27 mouse cellular contexts compared by ENCODE assay signal in genomic region chr3:27635776-27636175, GRCm38 (mm10).
DNase-seq lines count a peak whose midpoint lies in the region; ATAC-seq lines count a peak whose summit lies in the region.
"Had no signal": no experiment of that assay in that cellular context is flagged by ENCODE, and none has a peak within 500 bp of the region (broad histone marks: within the 10 kb centered on the region; RNA-seq: fewer than 3 reads in every experiment).

No protein-coding gene starts in this region.

- peak; percentile 60 for DNase-seq in hindbrain, embryonic 11.5 days (ENCODE audit: low spot score)
- DNase-seq in hindbrain, embryonic 14.5 days (ENCODE audit: low spot score): no peak
- DNase-seq in R1 (ENCODE audit: low read depth, low spot score) (peak; percentile 53), ZHBTc4 (ENCODE audit: low read depth, low spot score) (peak; percentile 20)
- DNase-seq in mesoderm, embryonic 11.5 days (ENCODE audit: low read depth, low spot score): peak; percentile 60
- no peak for DNase-seq in ovary, postnatal 36 days (ENCODE audit: low spot score)
- no peak for DNase-seq in thymus, postnatal 0 days (ENCODE audit: low spot score)
- DNase-seq: adrenal gland, postnatal 10 days; cerebellum, adult 8-10 months; gastrocnemius, postnatal 25 days; heart, postnatal 10 days; kidney, adult 2 months; liver, postnatal 0 days; right cerebral cortex, postnatal 14 days; thymus, adult 2 months had no signal

- H3K4me2 ChIP-seq in hindbrain, embryonic 11.5 days (replicated peaks; ENCODE audit: low read depth, low read length): no peak overlapping the region
- no peak overlapping the region for H3K4me2 ChIP-seq in hindbrain, embryonic 14.5 days (replicated peaks)
- H3K4me2 ChIP-seq: embryonic facial prominence, embryonic 13.5 days; forebrain, embryonic 12.5 days; hindbrain, embryonic 13.5 days; limb, embryonic 12.5 days; liver, embryonic 11.5 days; midbrain, embryonic 12.5 days had no signal

- H3K27ac ChIP-seq in hindbrain, embryonic 11.5 days (ENCODE audit: low read depth, low read length): no peak overlapping the region
- H3K27ac ChIP-seq in hindbrain, embryonic 14.5 days: no peak overlapping the region
- H3K27ac ChIP-seq: embryonic facial prominence, embryonic 13.5 days; forebrain, embryonic 12.5 days; hindbrain, embryonic 13.5 days; kidney, postnatal 0 days; limb, embryonic 12.5 days; macrophage; midbrain, embryonic 12.5 days; stomach, postnatal 0 days had no signal

- 17% methylated on average over 3 of the region's 3 CpGs for WGBS in hindbrain, embryonic 11.5 days
- 15% methylated on average over 3 of the region's 3 CpGs for WGBS in hindbrain, embryonic 14.5 days

- no peaks in the 10 kb centered on the region for H3K4me1 ChIP-seq in hindbrain, embryonic 11.5 days (replicated peaks; ENCODE audit: control insufficient read depth, insufficient read depth, low read length)
- H3K4me1 ChIP-seq in hindbrain, embryonic 14.5 days (replicated peaks; ENCODE audit: control insufficient read depth, insufficient read depth, low read length): no peaks in the 10 kb centered on the region

- no peak for ATAC-seq in hindbrain, embryonic 11.5 days (ENCODE audit: low FRiP score)
- no peak for ATAC-seq in hindbrain, embryonic 14.5 days (ENCODE audit: low FRiP score)
- ATAC-seq: liver, postnatal 0 days; lung, postnatal 0 days had no signal

- no peaks in the 10 kb centered on the region for H3K36me3 ChIP-seq in hindbrain, embryonic 11.5 days (ENCODE audit: control insufficient read depth, insufficient read depth, low read length)
- H3K36me3 ChIP-seq in hindbrain, embryonic 14.5 days (replicated peaks; ENCODE audit: control insufficient read depth, insufficient read depth): no peaks in the 10 kb centered on the region
- H3K36me3 ChIP-seq: forebrain, embryonic 12.5 days; hindbrain, embryonic 13.5 days; midbrain, embryonic 12.5 days had no signal

- no peaks in the 10 kb centered on the region for H3K27me3 ChIP-seq in hindbrain, embryonic 11.5 days (ENCODE audit: control insufficient read depth, insufficient read depth, low read length)
- no peaks in the 10 kb centered on the region for H3K27me3 ChIP-seq in hindbrain, embryonic 14.5 days (ENCODE audit: control insufficient read depth, insufficient read depth, low read length)
- H3K27me3 ChIP-seq: embryonic facial prominence, embryonic 13.5 days; forebrain, embryonic 12.5 days; hindbrain, embryonic 13.5 days; limb, embryonic 12.5 days; midbrain, embryonic 12.5 days had no signal

- no peak overlapping the region for H3K4me3 ChIP-seq in hindbrain, embryonic 11.5 days (ENCODE audit: low read depth, low read length)
- H3K4me3 ChIP-seq in hindbrain, embryonic 14.5 days (replicated peaks; ENCODE audit: low read length): no peak overlapping the region
- H3K4me3 ChIP-seq: embryonic facial prominence, embryonic 13.5 days; erythroblast, embryonic 14.5 days; forebrain, embryonic 12.5 days; hindbrain, embryonic 13.5 days; limb, embryonic 12.5 days; midbrain, embryonic 12.5 days; myocyte had no signal

- H3K9me3 ChIP-seq in hindbrain, embryonic 11.5 days (ENCODE audit: control insufficient read depth, low read length): no peaks in the 10 kb centered on the region
- no peaks in the 10 kb centered on the region for H3K9me3 ChIP-seq in hindbrain, embryonic 14.5 days (ENCODE audit: control insufficient read depth, low read length)
- H3K9me3 ChIP-seq: embryonic facial prominence, embryonic 13.5 days; forebrain, embryonic 12.5 days; hindbrain, embryonic 13.5 days; limb, embryonic 12.5 days; midbrain, embryonic 12.5 days had no signal

- no peak overlapping the region for H3K9ac ChIP-seq in hindbrain, embryonic 11.5 days (ENCODE audit: low read depth, low read length)
- no peak overlapping the region for H3K9ac ChIP-seq in hindbrain, embryonic 14.5 days
- H3K9ac ChIP-seq: embryonic facial prominence, embryonic 13.5 days; forebrain, embryonic 12.5 days; hindbrain, embryonic 13.5 days; limb, embryonic 12.5 days; liver, postnatal 0 days; midbrain, embryonic 12.5 days had no signal

Comparison
In these comparisons a context has a peak if more than half of its experiments do, and no peak if none do; other contexts are left out.
1. DNase-seq: peak in hindbrain, embryonic 11.5 days (single experiment), R1 (single experiment), ZHBTc4 (single experiment) and mesoderm, embryonic 11.5 days (single experiment); none in hindbrain, embryonic 14.5 days (single experiment), ovary, postnatal 36 days (single experiment) and thymus, postnatal 0 days (single experiment).